Mouse (Mus musculus) CH12.LX (cell line): ENCODE measurements around the gene Map2k7. TPM values are rescaled to one million over a fixed set of nuclear protein-coding genes. Genes with fewer than 3 reads are reported as not detected.
A peak's percentile ranks its signal among the peaks of the same experiment; 100 is the strongest.

ENCODE experiments used
- DNase-seq: peaks from one replicate; pipeline ENCODE4 v3.0.0-alpha.2; 2013; ENCODE audit errors: extremely low read depth
- H3K27ac ChIP-seq: 2 replicates; pipeline ENCODE4 v1.5.1; 2012; ENCODE audit warnings: low read depth, mild to moderate bottlenecking, control low read depth, moderate library complexity; ENCODE audit not compliant: insufficient read depth
- H3K27me3 ChIP-seq: replicated peaks from 2 replicates; pipeline ENCODE3; 2012; ENCODE audit warnings: inconsistent platforms
- H3K36me3 ChIP-seq, 2 experiments: replicated peaks in 1 of 2; 2 replicates each; pipeline versions ENCODE3 to v1.6.1; 2012; ENCODE audit warnings: inconsistent platforms in 1 of 2, low read length in 1 of 2, mild to moderate bottlenecking in 1 of 2, mixed read lengths in 1 of 2, moderate library complexity in 1 of 2; ENCODE audit not compliant: control insufficient read depth in 1 of 2, insufficient read depth in 1 of 2
- H3K4me1 ChIP-seq, 2 experiments: 2 replicates each; pipeline ENCODE4 v1.6.1; 2012; ENCODE audit warnings: inconsistent platforms in 1 of 2, moderate library complexity in 1 of 2; ENCODE audit not compliant: insufficient read depth in 2 of 2, control insufficient read depth in 1 of 2
- H3K4me2 ChIP-seq: 2 replicates; pipeline ENCODE4 v1.6.1; 2012; ENCODE audit warnings: low read depth, mild to moderate bottlenecking, control low read depth; ENCODE audit not compliant: poor library complexity, insufficient read depth, severe bottlenecking
- H3K4me3 ChIP-seq, 3 experiments: fragments of 150-350 bp in 1 of 3; sonication (generic) in 1 of 3; replicated peaks in 1 of 3; 2 replicates each; pipeline versions ENCODE3 to v1.5.1; 2011 to 2012; ENCODE audit warnings: low read depth in 2 of 3, low read length in 2 of 3, mild to moderate bottlenecking in 2 of 3, moderate library complexity in 2 of 3, control low read depth in 1 of 3, improper control_type of control experiment in 1 of 3, inconsistent platforms in 1 of 3, mixed read lengths in 1 of 3; ENCODE audit not compliant: poor library complexity in 1 of 3
- H3K79me2 ChIP-seq: replicated peaks from 2 replicates; pipeline ENCODE4 v1.6.1; 2012; ENCODE audit warnings: mild to moderate bottlenecking, moderate library complexity; ENCODE audit not compliant: control insufficient read depth, poor library complexity, insufficient read depth, severe bottlenecking; ENCODE audit errors: extremely low read depth
- H3K9ac ChIP-seq: 2 replicates; pipeline ENCODE4 v1.6.1; 2012; ENCODE audit warnings: low read depth, mild to moderate bottlenecking, control low read depth, moderate library complexity; ENCODE audit not compliant: insufficient read depth
- H3K9me3 ChIP-seq: replicated peaks from 2 replicates; pipeline ENCODE3; 2012; ENCODE audit warnings: low read length, inconsistent platforms, mixed read lengths
- BHLHE40 ChIP-seq: IDR thresholded peaks from 2 replicates; pipeline ENCODE4 v1.6.1; 2011; ENCODE audit warnings: mild to moderate bottlenecking, low read depth, low read length, improper control_type of control experiment
- CHD1 ChIP-seq: IDR thresholded peaks from 2 replicates; pipeline ENCODE4 v1.6.1; 2012; ENCODE audit warnings: low read depth, low read length, improper control_type of control experiment, inconsistent platforms
- CHD2 ChIP-seq: IDR thresholded peaks from 2 replicates; pipeline ENCODE4 v1.6.1; 2011; ENCODE audit warnings: low read length, improper control_type of control experiment
- CTCF ChIP-seq, 2 experiments: IDR thresholded peaks in 1 of 2; conservative IDR thresholded peaks in 1 of 2; 2 replicates each; pipeline ENCODE4 v1.5.1; 2011 to 2012; ENCODE audit warnings: low read depth in 2 of 2, low read length in 2 of 2, improper control_type of control experiment in 1 of 2, inconsistent platforms in 1 of 2, mild to moderate bottlenecking in 1 of 2, moderate library complexity in 1 of 2
- E2F4 ChIP-seq: IDR thresholded peaks from 2 replicates; pipeline ENCODE4 v1.6.1; 2011; ENCODE audit warnings: low read depth, low read length, improper control_type of control experiment; ENCODE audit not compliant: insufficient replicate concordance
- ELF1 ChIP-seq: IDR thresholded peaks from 2 replicates; pipeline ENCODE4 v1.6.1; 2014; ENCODE audit warnings: low read depth, mild to moderate bottlenecking, inconsistent platforms, low read length, improper control_type of control experiment
- HCFC1 ChIP-seq: IDR thresholded peaks from 2 replicates; pipeline ENCODE4 v1.6.1; 2012; ENCODE audit warnings: low read depth, mild to moderate bottlenecking, inconsistent platforms, low read length, improper control_type of control experiment
- IRF4 ChIP-seq: IDR thresholded peaks from 2 replicates; pipeline ENCODE4 v1.6.1; 2014; ENCODE audit warnings: low read depth, mild to moderate bottlenecking, inconsistent platforms, low read length, improper control_type of control experiment
- KAT2A ChIP-seq: IDR thresholded peaks from 2 replicates; pipeline ENCODE4 v1.6.1; 2012; ENCODE audit warnings: low read length, improper control_type of control experiment, inconsistent platforms; ENCODE audit not compliant: insufficient replicate concordance
- MAFK ChIP-seq: IDR thresholded peaks from 2 replicates; pipeline ENCODE4 v1.6.1; 2011; ENCODE audit warnings: low read length, improper control_type of control experiment; ENCODE audit not compliant: insufficient replicate concordance
- MAX ChIP-seq: IDR thresholded peaks from 2 replicates; pipeline ENCODE4 v1.6.1; 2011; ENCODE audit warnings: low read length, improper control_type of control experiment
- MEF2A ChIP-seq: IDR thresholded peaks from 2 replicates; pipeline ENCODE4 v1.6.1; 2014; ENCODE audit warnings: low read depth, mild to moderate bottlenecking, inconsistent platforms, low read length, improper control_type of control experiment, borderline replicate concordance
- MXI1 ChIP-seq: IDR thresholded peaks from 2 replicates; pipeline ENCODE4 v1.6.1; 2011; ENCODE audit warnings: mild to moderate bottlenecking, low read depth, low read length, improper control_type of control experiment
- MYC ChIP-seq: IDR thresholded peaks from 2 replicates; pipeline ENCODE4 v1.6.1; 2011; ENCODE audit warnings: low read depth, mild to moderate bottlenecking, improper control_type of control experiment, low read length
- NELFE ChIP-seq: IDR thresholded peaks from 2 replicates; pipeline ENCODE4 v1.6.1; 2011; ENCODE audit warnings: low read depth, low read length, improper control_type of control experiment
- NRF1 ChIP-seq: IDR thresholded peaks from 2 replicates; pipeline ENCODE4 v1.6.1; 2014; ENCODE audit warnings: low read depth, mild to moderate bottlenecking, inconsistent platforms, low read length, improper control_type of control experiment, moderate library complexity
- PAX5 ChIP-seq: IDR thresholded peaks from 2 replicates; pipeline ENCODE4 v1.6.1; 2012; ENCODE audit warnings: low read length, inconsistent platforms, mixed read lengths
- POLR2A ChIP-seq: IDR thresholded peaks from 2 replicates; pipeline ENCODE4 v1.6.1; 2011; ENCODE audit warnings: low read depth, mild to moderate bottlenecking, improper control_type of control experiment, low read length
- SIN3A ChIP-seq: IDR thresholded peaks from 2 replicates; pipeline ENCODE4 v1.6.1; 2012; ENCODE audit warnings: low read length, improper control_type of control experiment, inconsistent platforms
- TBP ChIP-seq: conservative IDR thresholded peaks from 2 replicates; pipeline ENCODE4 v1.6.1; 2011; ENCODE audit warnings: low read depth, low read length, improper control_type of control experiment
- TCF12 ChIP-seq: IDR thresholded peaks from 2 replicates; pipeline ENCODE4 v1.6.1; 2014; ENCODE audit warnings: low read depth, mild to moderate bottlenecking, inconsistent platforms, low read length, improper control_type of control experiment
- USF1 ChIP-seq: IDR thresholded peaks from 2 replicates; pipeline ENCODE4 v1.6.1; 2014; ENCODE audit warnings: low read depth, mild to moderate bottlenecking, inconsistent platforms, low read length, improper control_type of control experiment
- ZC3H11A ChIP-seq: IDR thresholded peaks from 2 replicates; pipeline ENCODE4 v1.6.1; 2012; ENCODE audit warnings: low read depth, mild to moderate bottlenecking, inconsistent platforms, low read length, improper control_type of control experiment
- ZNF384 ChIP-seq: IDR thresholded peaks from 2 replicates; pipeline ENCODE4 v1.6.1; 2012; ENCODE audit warnings: low read depth, low read length, improper control_type of control experiment, inconsistent platforms
- dilution Hi-C: fragments of 300-500 bp; cut with MboI; formaldehyde crosslinking; loops from 2 replicates; pipeline ENCODE4 v1.14.3; 2020; ENCODE audit warnings: low sequenced_read_pairs; ENCODE audit not compliant: extremely low pct_unique_long_range_greater_than_20kb, extremely low pct_ligation_motif_present
- in situ Hi-C: fragments of 300-500 bp; cut with MboI; formaldehyde crosslinking; loops from 3 replicates; pipeline ENCODE4 v1.14.3; 2019; ENCODE audit warnings: low sequenced_read_pairs, low pct_ligation_motif_present, low pct_unique_long_range_greater_than_20kb, mixed read lengths
- polyA plus RNA-seq: library from polyadenylated mRNA; unstranded; fragments of >175 nt; gene quantifications from 2 replicates; pipeline ENCODE4 v1.2.1, GENCODE M21; 2012; ENCODE audit warnings: low read depth; ENCODE audit not compliant: insufficient read length
- total RNA-seq, 2 experiments: library from RNA; depleted of rRNA; stranded (reverse); fragments of 300-350 nt in 1 of 2; fragments of >200 nt in 1 of 2; gene quantifications; 2 replicates each; pipeline ENCODE4 v1.2.3; 2012 to 2014

Gene Map2k7
- total RNA-seq (2012; rRNA removed) = 18.1 and 18.3 TPM in 2 replicates
- 10.5 and 11.8 TPM in 2 replicates for total RNA-seq (2014; rRNA removed)
- 73.8 and 74.0 TPM in 2 replicates for polyA plus RNA-seq

- Histone ChIP-seq H3K36me3 (peaks cover 20 to 40% of the 10 kb centered on the region in 2 experiments), H3K4me2 (peak within 1 kb of the TSS; percentile 57), H3K4me1 (peaks cover 7 to 28% of the 10 kb centered on the region in 2 experiments; a peak in 3 of 4 replicates), H3K4me3 (peak within 1 kb of the TSS; percentile 77 to 95 (median 78)), H3K9me3 (no peaks in the 10 kb centered on the region), H3K9ac (peak within 1 kb of the TSS; percentile 84), H3K79me2 (peaks cover 23% of the 10 kb centered on the region), H3K27me3 (peaks cover 13% of the 10 kb centered on the region), H3K27ac (peak within 1 kb of the TSS; percentile 89)
- peak; percentile 99 for DNase-seq
- dilution Hi-C loops = no loop called here
- in situ Hi-C loops = no loop called here
- TF ChIP-seq ZNF384 (peak; percentile 96), NELFE (peak; percentile 77), MAFK (no peak), HCFC1 (peak; percentile 82), MXI1 (peak; percentile 63; the same call in 1 of the 2 replicates), CHD2 (peak; percentile 70), ZC3H11A (no peak), E2F4 (no peak), POLR2A (peak; percentile 70), PAX5 (no peak), NRF1 (peak; percentile 98), TCF12 (peak; percentile 51; the same call in 1 of the 2 replicates), MYC (peak; percentile 90), BHLHE40 (peak; percentile 98), ELF1 (peak; percentile 62), CHD1 (no peak), IRF4 (peak; percentile 16; the same call in 1 of the 2 replicates), CTCF (conservative IDR thresholded peaks at IDR 0.05 in 1 of 2, IDR thresholded peaks at IDR 0.05 in 1 of 2; ENCODE audit: low read depth in 2 of 2, low read length in 2 of 2) (peak in 1 of 2 experiments; percentile 58; a peak in 2 of 4 replicates), SIN3A (peak; percentile 28; the same call in 1 of the 2 replicates), USF1 (peak; percentile 14; the same call in 1 of the 2 replicates), MEF2A (peak; percentile 52), TBP (peak; percentile 66), KAT2A (peak; percentile 71; the same call in 1 of the 2 replicates), MAX (peak; percentile 83)
Observed at GRCm38 (mm10) chr8:4238434-4239192, at the start of gene Map2k7, which contains the start of gene Gm49320. Map2k7 (plus strand) TSS chr8:4238740. Gm49320 (plus strand) TSS chr8:4238865.
